Mouse (Mus musculus) hindbrain, embryonic 12.5 days (tissue): Measurements from ENCODE around the gene Atm. TPM values are rescaled to one million over a fixed set of nuclear protein-coding genes. Genes with fewer than 3 reads are reported as not detected.
A peak's percentile ranks its signal among the peaks of the same experiment; 100 is the strongest.

Source experiments
- ATAC-seq: fragments of 200-750 bp; cut with Nextera tagmentation; 2 replicates; pipeline ENCODE4 v1.8.0; 2017; ENCODE audit warnings: moderate TSS enrichment; ENCODE audit not compliant: low FRiP score
- H3K27ac ChIP-seq: fragments of 300-500 bp; sonication (generic); 2 replicates; pipeline ENCODE4 v1.5.1; 2016; ENCODE audit warnings: mild to moderate bottlenecking
- H3K27me3 ChIP-seq: fragments of 300-500 bp; sonication (generic); 2 replicates; pipeline ENCODE4 v1.6.1; 2016; ENCODE audit warnings: mild to moderate bottlenecking
- H3K36me3 ChIP-seq: fragments of 300-500 bp; sonication (generic); 2 replicates; pipeline ENCODE4 v1.6.1; 2016; ENCODE audit warnings: mild to moderate bottlenecking
- H3K4me1 ChIP-seq: fragments of 300-500 bp; sonication (generic); 2 replicates; pipeline ENCODE4 v1.6.1; 2016
- H3K4me2 ChIP-seq: fragments of 300-500 bp; sonication (generic); replicated peaks from 2 replicates; pipeline ENCODE4 v1.6.1; 2016; ENCODE audit warnings: mild to moderate bottlenecking
- H3K4me3 ChIP-seq: fragments of 300-500 bp; sonication (generic); 2 replicates; pipeline ENCODE4 v1.5.1; 2016; ENCODE audit warnings: mild to moderate bottlenecking
- H3K9ac ChIP-seq: fragments of 300-500 bp; sonication (generic); 2 replicates; pipeline ENCODE4 v1.6.1; 2016; ENCODE audit warnings: mild to moderate bottlenecking, moderate library complexity
- H3K9me3 ChIP-seq: fragments of 300-500 bp; sonication (generic); replicated peaks from 2 replicates; pipeline ENCODE4 v1.6.1; 2016; ENCODE audit warnings: mild to moderate bottlenecking
- WGBS: fragments of 180-500 bp; shearing (Covaris S2); methylation state at CpG from one replicate; pipeline ENCODE4 v1.1.7; 2016; 5-methylcytosine and 5-hydroxymethylcytosine counted together
- polyA plus RNA-seq: library from polyadenylated mRNA; unstranded; fragments of >200 nt; fragmentation: Nextera tagmentation; extraction: Ambion mirVana; gene quantifications from 2 replicates; pipeline ENCODE4 v1.2.1, GENCODE M21; 2016

Atm gene
- polyA plus RNA-seq, 1 experiment from 2014 or later, result 13.8 TPM

DNA sequence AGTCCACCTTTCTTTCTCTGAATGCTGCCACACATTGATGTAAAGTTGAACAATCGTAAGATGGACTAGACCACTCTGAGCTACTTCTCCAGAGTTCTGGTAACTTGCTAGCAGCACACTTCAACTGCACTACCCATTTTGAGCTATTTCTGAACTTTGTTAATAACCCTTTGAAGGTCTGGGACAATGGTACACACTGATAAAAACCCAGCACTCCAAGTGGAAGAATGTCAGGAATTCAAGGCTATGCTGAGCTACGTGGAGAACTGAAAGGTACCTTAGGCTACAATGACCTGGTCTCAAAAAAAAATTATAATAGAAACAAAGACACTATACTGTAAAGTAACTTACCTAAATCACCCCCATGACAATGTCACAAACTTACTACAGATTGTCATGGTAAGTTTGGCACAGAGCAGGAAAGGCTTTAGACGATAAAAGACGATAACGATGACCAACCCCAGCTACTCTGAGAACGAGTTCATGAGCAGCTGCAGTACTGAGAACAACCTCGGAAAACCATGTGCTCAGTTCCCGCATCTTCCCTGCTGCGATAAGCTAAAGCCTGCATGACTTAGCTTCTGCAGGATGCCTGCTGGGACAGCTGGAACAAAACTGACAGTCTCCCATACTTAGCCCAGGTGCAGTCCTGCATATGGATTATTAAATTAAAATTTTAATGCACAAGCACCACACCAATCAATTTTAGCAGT is 63.6 kb downstream of the Atm start:
- Histone ChIP-seq H3K9ac (no peak overlapping the region), H3K36me3 (0 out of 2 replicates have a peak, but pooled peaks cover 8% of the 10 kb centered on the region)

DNA sequence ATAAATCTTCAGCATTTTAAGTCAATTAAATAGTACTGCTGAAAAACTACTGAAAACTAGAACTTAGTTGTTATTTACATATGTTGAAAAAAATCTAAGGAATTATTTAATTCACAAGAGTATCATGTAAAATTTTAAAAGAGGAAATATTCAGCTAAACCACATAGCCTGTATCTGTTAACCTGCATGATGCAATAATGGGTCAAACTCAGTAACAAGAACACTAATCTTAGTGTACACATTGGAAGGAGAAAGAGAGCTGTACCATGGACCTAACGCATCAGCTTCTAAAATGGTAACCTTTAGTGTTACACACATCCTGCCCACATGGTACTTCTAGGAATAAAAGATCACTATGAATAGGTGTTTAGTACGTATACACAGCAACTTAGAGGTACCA is 84.5 kb downstream of the Atm start:
- Histone ChIP-seq H3K9me3 (no peaks in the 10 kb centered on the region), H3K27ac (no peak overlapping the region), H3K4me2 (no peak overlapping the region), H3K4me1 (no peaks in the 10 kb centered on the region), H3K9ac (no peak overlapping the region), H3K36me3 (peaks cover 50% of the 10 kb centered on the region), H3K4me3 (no peak overlapping the region), H3K27me3 (no peaks in the 10 kb centered on the region)
- WGBS, result 95% methylated on average over 2 of the region's 2 CpGs
- no peak for ATAC-seq

More for the DNA sequence above, 63.6 kb downstream of the Atm start:
- H3K4me1 ChIP-seq, result no peaks in the 10 kb centered on the region
- WGBS, result 86% methylated on average over 9 of the region's 9 CpGs
- no peak overlapping the region for H3K4me3 ChIP-seq
- H3K4me2 ChIP-seq, result no peak overlapping the region
- no peaks in the 10 kb centered on the region for H3K27me3 ChIP-seq
- no peak for ATAC-seq
- H3K9me3 ChIP-seq, result no peaks in the 10 kb centered on the region
- H3K27ac ChIP-seq, result no peak overlapping the region

DNA sequence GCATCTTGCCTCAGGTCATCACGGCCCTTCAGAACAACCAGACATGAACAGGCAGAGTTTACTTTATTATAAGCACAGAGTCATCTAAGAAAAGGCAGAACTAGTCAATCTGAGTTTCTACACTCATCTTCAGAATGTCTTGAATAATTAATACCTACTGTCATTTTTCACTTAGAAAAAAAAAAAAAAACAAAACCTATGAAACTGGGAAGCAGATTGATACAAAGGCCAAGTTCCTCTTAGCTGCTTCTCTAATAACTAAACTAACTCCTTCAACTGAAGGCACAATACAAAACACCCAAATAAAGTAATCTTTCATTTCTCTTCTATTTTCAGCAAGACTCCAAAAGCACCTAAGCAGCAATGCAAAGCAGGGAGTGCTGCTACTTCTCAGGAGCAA is 85.9 kb downstream of the Atm start:
- no peak overlapping the region for H3K4me3 ChIP-seq
- no peaks in the 10 kb centered on the region for H3K9me3 ChIP-seq
- peaks cover 50% of the 10 kb centered on the region for H3K36me3 ChIP-seq
- ATAC-seq, result no peak
- no peak overlapping the region for H3K9ac ChIP-seq
- H3K27me3 ChIP-seq, result no peaks in the 10 kb centered on the region
- no peaks in the 10 kb centered on the region for H3K4me1 ChIP-seq
- no peak overlapping the region for H3K4me2 ChIP-seq
- WGBS, result 100% methylated on average over 1 of the region's 1 CpGs
- H3K27ac ChIP-seq, result no peak overlapping the region

DNA sequence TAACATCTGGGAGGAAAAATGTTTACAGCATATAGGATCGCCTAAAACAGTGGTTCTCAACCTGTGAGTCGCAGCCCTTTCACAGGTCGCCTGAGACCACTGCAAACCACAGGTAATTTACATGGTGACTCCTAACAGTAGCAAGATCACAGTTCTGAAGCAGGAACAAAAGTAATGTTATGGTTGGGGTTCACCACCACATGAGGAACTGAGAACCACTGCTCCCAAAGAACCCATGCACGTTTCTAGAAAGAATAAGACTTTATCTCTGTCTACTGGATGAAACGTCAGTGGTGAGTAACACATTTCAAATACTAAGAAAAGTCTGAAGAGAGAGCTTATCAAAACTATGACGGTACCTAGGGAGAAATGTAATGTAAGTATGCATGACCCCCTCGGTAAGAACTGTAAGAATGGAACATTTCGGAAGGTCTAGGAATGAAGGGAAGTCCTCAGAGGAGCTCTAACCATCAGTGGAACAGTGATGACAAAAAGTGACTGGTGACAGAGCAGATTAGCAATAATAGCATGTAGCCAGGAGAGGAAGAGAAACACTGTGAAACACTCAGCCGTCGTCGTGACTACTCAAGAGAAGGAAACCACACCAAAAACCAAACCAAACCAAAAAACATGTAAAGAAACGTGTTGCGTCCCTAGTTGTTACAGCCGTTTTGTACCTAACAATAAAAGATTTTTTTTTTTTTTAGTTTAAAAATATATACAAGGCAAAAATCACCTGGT is 100.5 kb downstream of the Atm start:
- Histone ChIP-seq H3K27ac (no peak overlapping the region), H3K4me2 (no peak overlapping the region), H3K27me3 (no peaks in the 10 kb centered on the region), H3K9me3 (no peaks in the 10 kb centered on the region), H3K4me3 (no peak overlapping the region), H3K9ac (no peak overlapping the region), H3K4me1 (no peaks in the 10 kb centered on the region), H3K36me3 (peaks cover 22% of the 10 kb centered on the region)
- WGBS, result 90% methylated on average over 14 of the region's 14 CpGs
- ATAC-seq, result no peak

DNA sequence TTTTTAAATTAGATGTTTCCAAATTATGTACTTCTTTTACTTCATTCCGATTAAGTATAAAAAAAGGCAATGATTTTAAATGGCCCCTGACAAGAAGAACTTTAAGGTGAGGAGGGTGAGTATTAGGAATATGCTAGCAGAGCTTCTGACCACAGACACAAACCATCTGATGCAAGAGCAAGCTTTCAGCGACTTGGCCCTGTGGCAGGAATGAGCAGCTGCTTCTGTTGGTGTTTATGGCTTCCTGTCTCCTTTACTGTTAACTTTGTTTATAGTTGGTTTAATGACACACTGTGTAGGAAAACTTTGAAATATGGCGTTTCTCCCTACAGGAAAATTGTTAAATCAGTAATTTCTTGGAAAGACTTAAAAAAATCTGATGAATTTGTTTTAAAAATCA is 108.9 kb downstream of the Atm start:
- no peaks in the 10 kb centered on the region for H3K4me1 ChIP-seq
- H3K27ac ChIP-seq, result no peak overlapping the region
- no peaks in the 10 kb centered on the region for H3K36me3 ChIP-seq
- no peak overlapping the region for H3K4me2 ChIP-seq
- H3K4me3 ChIP-seq, result no peak overlapping the region
- no peaks in the 10 kb centered on the region for H3K9me3 ChIP-seq
- no peak overlapping the region for H3K9ac ChIP-seq
- 79% methylated on average over 3 of the region's 3 CpGs for WGBS
- no peak for ATAC-seq
- H3K27me3 ChIP-seq, result no peaks in the 10 kb centered on the region

DNA sequence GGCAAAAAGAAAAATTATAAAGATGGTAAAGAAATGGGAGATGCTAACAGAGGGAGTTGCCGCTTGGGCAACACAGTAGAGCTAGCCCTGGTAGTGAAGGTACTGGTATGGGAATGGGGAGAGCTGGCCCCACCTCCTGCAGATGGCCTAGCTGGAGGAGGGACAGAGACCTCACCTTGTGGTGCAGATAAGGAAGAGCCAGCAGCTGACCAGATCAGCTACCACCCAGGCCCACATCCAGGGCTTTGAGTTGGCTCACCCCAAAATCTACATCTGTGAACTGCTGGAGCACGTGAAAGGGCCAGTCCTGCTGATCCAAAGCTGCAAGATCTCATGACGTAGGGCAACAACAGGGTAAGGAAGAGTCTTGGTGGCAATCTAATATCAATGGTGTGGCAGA is 109.8 kb downstream of the Atm start:
- H3K27ac ChIP-seq, result no peak overlapping the region
- no peaks in the 10 kb centered on the region for H3K4me1 ChIP-seq
- H3K9ac ChIP-seq, result no peak overlapping the region
- ATAC-seq, result no peak
- no peak overlapping the region for H3K4me2 ChIP-seq
- no peaks in the 10 kb centered on the region for H3K27me3 ChIP-seq
- WGBS, result 92% methylated on average over 3 of the region's 3 CpGs
- no peak overlapping the region for H3K4me3 ChIP-seq
- no peaks in the 10 kb centered on the region for H3K9me3 ChIP-seq
- no peaks in the 10 kb centered on the region for H3K36me3 ChIP-seq

DNA sequence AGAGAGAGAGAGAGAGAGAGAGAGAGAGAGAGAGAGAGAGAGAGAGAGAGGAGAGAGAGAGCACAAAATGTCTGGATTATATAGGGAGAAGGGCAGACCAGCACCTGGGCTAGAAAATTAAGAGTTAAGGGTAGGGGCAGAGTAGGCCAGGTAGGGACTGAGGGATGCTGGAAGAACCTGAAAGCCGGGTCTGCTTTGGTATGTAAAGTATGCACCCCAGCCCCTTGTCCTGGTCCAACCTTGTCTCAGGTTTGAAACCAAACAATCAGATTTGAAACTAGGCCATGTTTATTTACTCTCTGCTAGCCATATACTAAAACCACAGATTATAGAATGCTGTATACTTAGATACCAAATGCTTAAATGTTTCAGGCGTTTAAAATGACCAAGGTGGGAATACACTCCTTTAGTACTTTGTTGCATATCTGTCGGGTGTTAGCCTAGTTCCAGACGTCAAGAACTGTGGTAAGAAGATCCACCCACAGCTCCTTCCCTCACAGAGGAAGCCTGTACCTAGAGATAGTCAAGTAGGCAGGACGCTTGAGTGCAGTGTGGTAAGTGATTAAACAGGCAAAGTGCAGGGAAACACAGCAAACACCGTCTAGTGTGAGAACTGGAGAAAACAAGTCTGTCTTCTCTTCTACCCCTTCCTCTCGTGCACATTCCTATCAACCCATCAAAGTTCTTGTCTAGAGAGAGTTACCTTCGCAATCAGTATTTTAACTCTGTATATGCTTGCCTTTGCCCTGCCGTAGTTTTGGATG is 114.2 kb downstream of the Atm start:
- 71% methylated on average over 9 of the region's 9 CpGs for WGBS
- no peak overlapping the region for H3K4me2 ChIP-seq
- H3K27me3 ChIP-seq, result no peaks in the 10 kb centered on the region
- H3K4me3 ChIP-seq, result no peak overlapping the region
- no peak overlapping the region for H3K9ac ChIP-seq
- no peak for ATAC-seq
- H3K9me3 ChIP-seq, result no peaks in the 10 kb centered on the region
- H3K27ac ChIP-seq, result no peak overlapping the region
- no peaks in the 10 kb centered on the region for H3K4me1 ChIP-seq
- no peaks in the 10 kb centered on the region for H3K36me3 ChIP-seq

DNA sequence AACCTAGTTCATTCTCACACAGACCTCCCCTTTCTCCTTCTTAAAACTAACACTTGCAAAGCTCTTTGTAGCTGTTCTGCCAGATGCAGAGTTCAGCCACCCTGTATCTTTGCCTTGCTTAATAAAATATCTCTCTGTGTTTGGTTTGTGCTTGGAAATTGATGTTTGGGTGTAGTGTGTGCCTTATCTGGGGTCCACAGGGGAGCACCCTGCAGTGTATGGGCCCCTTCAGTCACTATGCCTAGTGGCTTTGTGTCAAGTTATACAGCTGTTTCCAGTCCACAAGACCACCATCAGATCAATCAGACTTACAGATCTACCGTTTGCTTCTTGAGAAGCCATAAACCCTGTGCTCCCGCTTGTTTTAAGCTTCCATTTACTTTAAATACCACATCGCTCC is 127.1 kb downstream of the Atm start:
- WGBS, result 84% methylated on average over 3 of the region's 3 CpGs
- Histone ChIP-seq H3K27ac (no peak overlapping the region), H3K27me3 (no peaks in the 10 kb centered on the region), H3K4me3 (no peak overlapping the region), H3K4me1 (peaks cover 9% of the 10 kb centered on the region), H3K9ac (no peak overlapping the region), H3K36me3 (no peaks in the 10 kb centered on the region), H3K4me2 (no peak overlapping the region), H3K9me3 (no peaks in the 10 kb centered on the region)
- no peak for ATAC-seq

DNA sequence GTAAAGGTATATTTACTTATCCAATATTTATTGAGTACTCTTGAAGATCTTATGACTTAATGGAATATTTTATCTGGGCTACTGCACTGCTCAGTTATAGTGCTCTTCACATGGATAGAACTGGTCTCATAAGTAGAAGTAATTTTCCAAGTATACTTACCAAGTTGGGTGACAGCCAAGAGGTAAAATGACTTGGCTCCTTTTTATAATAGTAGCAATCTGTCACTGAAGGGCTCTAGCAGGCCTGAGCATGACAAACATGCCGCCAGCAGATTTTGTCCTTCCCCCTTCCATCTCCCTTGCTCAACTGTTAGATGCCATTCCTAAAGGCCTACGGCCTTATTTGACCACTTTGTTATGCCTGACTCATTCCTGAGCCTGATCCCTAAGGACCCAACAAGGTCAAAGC is 127.6 kb downstream of the Atm start:
- H3K9ac ChIP-seq, result no peak overlapping the region
- H3K4me2 ChIP-seq, result no peak overlapping the region
- no peak for ATAC-seq
- H3K27me3 ChIP-seq, result no peaks in the 10 kb centered on the region
- no peak overlapping the region for H3K4me3 ChIP-seq
- 77% methylated on average over 2 of the region's 2 CpGs for WGBS
- no peaks in the 10 kb centered on the region for H3K9me3 ChIP-seq
- peaks cover 10% of the 10 kb centered on the region for H3K4me1 ChIP-seq
- H3K36me3 ChIP-seq, result no peaks in the 10 kb centered on the region
- no peak overlapping the region for H3K27ac ChIP-seq

DNA sequence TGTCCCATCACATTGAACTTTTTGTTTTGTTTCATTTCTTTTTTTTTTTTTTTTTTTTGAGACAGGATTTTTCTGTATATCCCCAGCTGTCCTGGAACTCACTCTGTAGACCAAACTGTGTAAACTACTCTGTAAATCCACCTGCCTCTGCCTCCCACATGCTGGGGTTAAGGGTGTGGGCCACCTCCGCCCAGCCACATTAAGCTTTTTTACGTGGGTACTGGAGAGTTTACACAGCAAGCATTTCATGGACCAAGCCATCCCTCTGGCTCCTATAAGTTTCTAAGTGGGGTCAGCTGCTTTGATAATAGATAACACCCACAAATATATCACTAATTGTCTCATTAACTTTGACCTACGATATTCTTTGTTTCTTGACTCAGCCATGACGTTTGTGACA is 128.0 kb downstream of the Atm start:
- H3K9me3 ChIP-seq, result no peaks in the 10 kb centered on the region
- H3K9ac ChIP-seq, result no peak overlapping the region
- no peak overlapping the region for H3K4me3 ChIP-seq
- H3K36me3 ChIP-seq, result no peaks in the 10 kb centered on the region
- no peak overlapping the region for H3K4me2 ChIP-seq
- H3K27me3 ChIP-seq, result no peaks in the 10 kb centered on the region
- no peak for ATAC-seq
- 87% methylated on average over 4 of the region's 4 CpGs for WGBS
- H3K4me1 ChIP-seq, result peaks cover 10% of the 10 kb centered on the region
- H3K27ac ChIP-seq, result no peak overlapping the region

DNA sequence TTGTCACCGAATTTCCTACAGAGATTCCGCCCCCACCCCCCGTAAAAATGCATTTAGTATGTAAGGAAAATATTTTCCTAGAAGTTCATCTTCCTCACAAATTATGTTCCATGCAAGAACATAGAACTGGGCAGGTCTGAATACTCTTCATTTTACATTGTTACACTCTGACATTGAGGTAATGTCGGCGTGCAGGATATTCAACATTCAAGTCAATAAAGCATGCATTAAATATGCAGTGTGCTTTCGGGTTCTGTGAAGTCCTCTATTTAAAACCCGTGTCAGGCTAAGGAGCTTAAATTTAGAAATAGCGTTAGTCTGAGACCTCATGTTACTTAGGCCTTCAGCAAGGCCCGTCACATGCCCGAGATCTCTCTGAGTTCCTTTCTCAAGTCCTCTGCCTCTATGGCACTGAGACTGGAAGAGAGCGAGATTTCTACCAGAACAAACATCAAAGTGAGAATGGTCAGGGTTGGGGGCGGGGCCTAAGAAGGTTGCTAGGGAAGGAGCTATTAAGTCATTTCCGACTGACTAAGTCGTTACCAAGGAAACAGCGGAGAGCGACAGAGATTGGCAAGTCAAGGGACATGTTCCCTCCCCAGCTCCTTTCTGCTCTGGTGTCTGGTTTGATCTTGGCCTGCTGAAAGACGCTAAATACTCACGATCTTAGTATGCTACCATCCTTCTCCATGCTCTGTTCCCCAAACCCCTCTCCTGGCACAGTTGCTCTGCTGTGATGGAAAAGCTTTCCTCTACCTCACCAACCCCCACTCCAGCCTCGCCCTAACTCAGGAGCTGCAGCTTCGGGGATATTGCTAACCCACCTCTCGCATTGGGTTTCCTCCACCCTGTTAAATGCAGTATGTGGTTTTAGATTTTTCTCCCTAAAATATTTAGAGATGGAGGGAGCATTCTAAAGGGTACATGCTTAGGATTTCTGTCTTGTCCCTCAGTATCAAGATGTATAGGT is 131.5 kb downstream of the Atm start:
- Histone ChIP-seq H3K4me3 (peak overlapping the region; percentile 38), H3K4me1 (peaks cover 20% of the 10 kb centered on the region), H3K4me2 (peak overlapping the region; percentile 54), H3K9ac (peak overlapping the region; percentile 63), H3K36me3 (no peaks in the 10 kb centered on the region), H3K9me3 (no peaks in the 10 kb centered on the region), H3K27me3 (no peaks in the 10 kb centered on the region), H3K27ac (peak overlapping the region; percentile 87)
- ATAC-seq, result peak; percentile 94
- WGBS, result 25% methylated on average over 21 of the region's 21 CpGs
